In genomic region chr8:46588663-46589062, GRCm38 (mm10) we compare ENCODE assay signal across 12 mouse cellular contexts.
"Had no signal": no experiment of that assay in that cellular context is flagged by ENCODE, and none has a peak within 500 bp of the region (broad histone marks: within the 10 kb centered on the region; RNA-seq: fewer than 3 reads in every experiment).

No protein-coding gene starts in this region.

- H3K4me3 ChIP-seq: kidney, embryonic 15.5 days; limb, embryonic 10.5 days; megakaryocyte, embryonic 14.5 days; midbrain, embryonic 12.5 days had no signal

- H3K27ac ChIP-seq: kidney, embryonic 15.5 days; limb, embryonic 10.5 days; midbrain, embryonic 12.5 days had no signal

- H3K36me3 ChIP-seq: midbrain, embryonic 12.5 days had no signal

- H3K4me1 ChIP-seq: kidney, embryonic 15.5 days; limb, embryonic 10.5 days; midbrain, embryonic 12.5 days had no signal

- H3K27me3 ChIP-seq: kidney, embryonic 15.5 days; megakaryocyte, embryonic 14.5 days; midbrain, embryonic 12.5 days had no signal

- H3K9me3 ChIP-seq: kidney, embryonic 15.5 days; limb, embryonic 10.5 days; megakaryocyte, embryonic 14.5 days; midbrain, embryonic 12.5 days had no signal

- H3K9ac ChIP-seq: kidney, embryonic 15.5 days; lung, embryonic 14.5 days; midbrain, embryonic 12.5 days had no signal

- DNase-seq: kidney, adult 2 months; kidney, postnatal 14 days; lung, embryonic 14.5 days; lung, postnatal 10 days; lung, postnatal 4 days; right cerebral cortex, adult 18-20 months; right cerebral cortex, postnatal 25 days; thymus, postnatal 36 days had no signal

- H3K4me2 ChIP-seq: kidney, embryonic 15.5 days; lung, embryonic 14.5 days; midbrain, embryonic 12.5 days had no signal
